Mouse (Mus musculus): ENCODE data around the gene Xrcc4. TPM values are rescaled to one million over a fixed set of nuclear protein-coding genes. Genes with fewer than 3 reads are reported as not detected.

The Xrcc4 gene
- polyA plus RNA-seq, 1 experiment from 2014 or later: 11.6 TPM

DNA sequence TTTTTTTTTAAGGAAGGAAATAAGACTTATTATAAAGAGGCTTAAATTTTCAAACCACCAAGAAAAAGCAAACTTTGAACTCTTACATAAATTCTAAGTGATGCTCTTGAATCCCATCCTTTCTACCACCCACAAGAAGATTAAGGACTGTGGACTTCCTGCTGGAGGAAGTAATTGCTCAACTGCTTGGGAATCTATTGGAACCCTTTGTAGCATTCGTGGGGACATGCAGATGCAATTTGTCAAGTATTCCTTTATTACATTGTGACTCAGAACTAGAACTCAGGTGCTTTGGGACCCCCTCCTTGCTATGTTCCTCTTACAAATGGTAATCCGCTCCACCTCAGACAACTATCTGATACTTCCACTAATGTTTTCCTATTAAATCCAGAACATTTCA, 351.1 kb downstream of the Xrcc4 start:
- no peaks in the 10 kb centered on the region for H3K27me3 ChIP-seq (replicated peaks; ENCODE audit: control insufficient read depth, insufficient read depth, low read length)
- peaks cover 29% of the 10 kb centered on the region for H3K4me1 ChIP-seq (replicated peaks; ENCODE audit: control insufficient read depth, insufficient read depth, low read length)
- ATAC-seq (replicated peaks; ENCODE audit: low FRiP score, low TSS enrichment, low read depth) (no peak), DNase-seq (ENCODE audit: low spot score) (no peak)
- H3K9me3 ChIP-seq (ENCODE audit: control insufficient read depth, low read length): no peaks in the 10 kb centered on the region
- 51% methylated on average over 2 of the region's 2 CpGs for WGBS
- no peaks in the 10 kb centered on the region for H3K36me3 ChIP-seq (ENCODE audit: control insufficient read depth, insufficient read depth, low read length)
- no peak overlapping the region for H3K4me3 ChIP-seq (ENCODE audit: low read depth, low read length)
- H3K9ac ChIP-seq (ENCODE audit: low read length): no peak overlapping the region
- no peak overlapping the region for H3K27ac ChIP-seq (ENCODE audit: low read depth)
- H3K4me2 ChIP-seq (ENCODE audit: low read length): peak overlapping the region; percentile 85; the same call in 1 of the 2 replicates

DNA sequence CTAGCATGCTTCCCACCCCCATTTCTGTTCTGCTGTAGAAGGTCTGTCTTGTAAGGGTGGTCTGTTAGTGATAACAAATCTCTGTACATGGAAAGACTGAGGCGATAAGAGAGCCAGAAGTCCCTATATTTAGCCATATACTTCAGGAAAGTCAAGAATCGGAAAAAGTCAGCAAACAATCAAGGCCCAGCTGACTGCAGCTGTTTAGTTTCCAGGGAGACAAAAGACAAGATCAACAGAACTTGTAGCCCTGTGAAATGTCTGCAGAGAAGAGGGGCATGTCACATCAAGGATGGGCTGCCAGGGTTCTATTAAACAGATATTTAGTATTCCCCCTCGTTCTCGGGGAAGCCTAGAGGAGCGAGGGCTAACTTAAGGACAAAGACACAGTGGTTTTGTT, 354.3 kb downstream of the Xrcc4 start:
- no peak for ATAC-seq (replicated peaks; ENCODE audit: low FRiP score, low TSS enrichment, low read depth)
- Histone ChIP-seq H3K4me2 (ENCODE audit: low read length) (no peak overlapping the region), H3K36me3 (ENCODE audit: control insufficient read depth, insufficient read depth, low read length) (no peaks in the 10 kb centered on the region), H3K27ac (ENCODE audit: low read depth) (0 out of 2 replicates have a peak overlapping the region, but pooled peaks have one; percentile 25), H3K4me3 (ENCODE audit: low read depth, low read length) (no peak overlapping the region), H3K4me1 (replicated peaks; ENCODE audit: control insufficient read depth, insufficient read depth, low read length) (peaks cover 29% of the 10 kb centered on the region), H3K27me3 (replicated peaks; ENCODE audit: control insufficient read depth, insufficient read depth, low read length) (no peaks in the 10 kb centered on the region), H3K9me3 (ENCODE audit: control insufficient read depth, low read length) (no peaks in the 10 kb centered on the region), H3K9ac (ENCODE audit: low read length) (no peak overlapping the region)
- 13% methylated on average over 5 of the region's 5 CpGs for WGBS
- DNase-seq (ENCODE audit: low spot score): peak; percentile 61

DNA sequence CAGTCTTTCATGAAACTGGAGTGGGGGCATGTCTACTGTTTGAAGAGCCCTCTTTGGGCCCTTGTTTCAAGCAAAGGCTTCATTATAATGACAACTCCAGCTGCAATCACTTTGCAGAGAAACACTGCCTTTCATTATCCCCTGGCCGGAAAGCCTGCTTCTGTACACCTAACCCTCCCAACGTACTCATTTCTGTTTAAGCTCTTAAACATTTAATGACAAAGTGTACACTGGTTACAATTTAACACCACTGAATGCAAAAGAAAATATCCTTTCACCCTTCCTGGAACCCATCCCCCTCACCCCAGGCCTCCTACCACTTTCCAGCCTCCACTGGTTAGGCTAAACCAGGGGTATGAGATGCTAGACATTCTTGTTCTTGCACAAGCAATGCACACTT, 362.9 kb downstream of the Xrcc4 start:
- no peak overlapping the region for H3K27ac ChIP-seq (ENCODE audit: low read depth)
- no peak overlapping the region for H3K4me3 ChIP-seq (ENCODE audit: low read depth, low read length)
- no peaks in the 10 kb centered on the region for H3K27me3 ChIP-seq (replicated peaks; ENCODE audit: control insufficient read depth, insufficient read depth, low read length)
- no peak overlapping the region for H3K4me2 ChIP-seq (ENCODE audit: low read length)
- no peak for ATAC-seq (replicated peaks; ENCODE audit: low FRiP score, low TSS enrichment, low read depth)
- H3K4me1 ChIP-seq (replicated peaks; ENCODE audit: control insufficient read depth, insufficient read depth, low read length): no peaks in the 10 kb centered on the region
- peaks cover 32% of the 10 kb centered on the region for H3K36me3 ChIP-seq (ENCODE audit: control insufficient read depth, insufficient read depth, low read length)
- 60% methylated on average over 2 of the region's 2 CpGs for WGBS
- no peaks in the 10 kb centered on the region for H3K9me3 ChIP-seq (ENCODE audit: control insufficient read depth, low read length)
- no peak overlapping the region for H3K9ac ChIP-seq (ENCODE audit: low read length)
- DNase-seq (ENCODE audit: low spot score): no peak

Other genes with a start within 250 kb of the Xrcc4 start
- gene Tmem167, start 485 bp downstream of the Xrcc4 start, polyA plus RNA-seq (2014; fragmentation: Nextera tagmentation; extraction: Ambion mirVana): 67.4 and 70.5 TPM in 2 replicates

Measured in intestine, embryonic 14.5 days (tissue).